Mouse (Mus musculus): ENCODE data around the gene Ablim1. TPM values are rescaled to one million over a fixed set of nuclear protein-coding genes. Genes with fewer than 3 reads are reported as not detected.

Gene Ablim1
- total and polyA plus RNA-seq, 3 experiments = 101 to 454 (median 418) TPM

DNA sequence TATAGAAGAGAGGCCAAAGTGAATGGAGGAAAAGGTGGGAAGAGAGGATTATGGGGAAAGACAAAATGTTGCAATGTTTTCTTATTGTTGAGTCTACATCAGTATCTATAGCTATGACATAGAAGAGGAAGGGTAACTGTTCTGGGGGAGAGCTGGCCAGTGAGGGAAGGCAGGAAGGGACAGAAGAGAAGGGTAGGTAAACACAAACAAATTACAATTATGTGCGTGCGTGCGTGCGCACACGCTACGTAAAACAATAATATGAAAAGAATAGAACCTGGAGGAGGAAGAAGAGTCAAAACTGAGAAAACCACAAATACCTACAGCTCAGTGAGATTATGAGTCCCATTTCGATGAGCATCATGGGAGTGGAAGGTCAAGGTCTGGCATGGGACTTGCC, 13.6 kb upstream of the Ablim1 start:
- Histone ChIP-seq H3K27ac (no peak overlapping the region), H3K9ac (ENCODE audit: low read depth, low read length) (no peak overlapping the region), H3K79me2 (replicated peaks; ENCODE audit: control insufficient read depth, insufficient read depth, low read length) (no peaks in the 10 kb centered on the region), H3K36me3 (ENCODE audit: control insufficient read depth, insufficient read depth, low read length) (no peaks in the 10 kb centered on the region), H3K27me3 (ENCODE audit: control insufficient read depth, insufficient read depth, low read length) (no peaks in the 10 kb centered on the region), H3K4me3 (no peak overlapping the region), H3K4me1 (ENCODE audit: control insufficient read depth, insufficient read depth, low read length) (peaks cover 3% of the 10 kb centered on the region)
- intact Hi-C loops (cut with DNase I) = loop anchor here (2.0 to 10.0 kb wide), 2 partner anchors 261 to 403 kb away; no protein-coding TSS in a partner anchor
- DNase-seq = no peak
- TF ChIP-seq EP300 (IDR thresholded peaks at IDR 0.05; ENCODE audit: insufficient read depth, low read depth, low read length) (no peak), POLR2A (IDR thresholded peaks at IDR 0.05; ENCODE audit: insufficient read depth, low read depth, low read length) (no peak), CTCF (IDR thresholded peaks at IDR 0.05) (no peak)
- 92% methylated on average over 7 of the region's 7 CpGs for WGBS

GRCm38 (mm10) chr19:57327679-57328078, 13.0 kb upstream of the Ablim1 start:
- no peak overlapping the region for H3K4me3 ChIP-seq
- no peaks in the 10 kb centered on the region for H3K36me3 ChIP-seq (ENCODE audit: control insufficient read depth, insufficient read depth, low read length)
- H3K4me1 ChIP-seq (ENCODE audit: control insufficient read depth, insufficient read depth, low read length) = peaks cover 3% of the 10 kb centered on the region
- no peaks in the 10 kb centered on the region for H3K27me3 ChIP-seq (ENCODE audit: control insufficient read depth, insufficient read depth, low read length)
- intact Hi-C loops (cut with DNase I) = loop anchor here (1.0 to 10.0 kb wide), 4 partner anchors 166 to 403 kb away; no protein-coding TSS in a partner anchor
- TF ChIP-seq EP300 (IDR thresholded peaks at IDR 0.05; ENCODE audit: insufficient read depth, low read depth, low read length) = no peak
- TF ChIP-seq CTCF (IDR thresholded peaks at IDR 0.05) = no peak
- TF ChIP-seq POLR2A (IDR thresholded peaks at IDR 0.05; ENCODE audit: insufficient read depth, low read depth, low read length) = no peak
- H3K79me2 ChIP-seq (replicated peaks; ENCODE audit: control insufficient read depth, insufficient read depth, low read length) = no peaks in the 10 kb centered on the region
- DNase-seq = no peak
- H3K9ac ChIP-seq (ENCODE audit: low read depth, low read length) = no peak overlapping the region
- no peak overlapping the region for H3K27ac ChIP-seq

DNA sequence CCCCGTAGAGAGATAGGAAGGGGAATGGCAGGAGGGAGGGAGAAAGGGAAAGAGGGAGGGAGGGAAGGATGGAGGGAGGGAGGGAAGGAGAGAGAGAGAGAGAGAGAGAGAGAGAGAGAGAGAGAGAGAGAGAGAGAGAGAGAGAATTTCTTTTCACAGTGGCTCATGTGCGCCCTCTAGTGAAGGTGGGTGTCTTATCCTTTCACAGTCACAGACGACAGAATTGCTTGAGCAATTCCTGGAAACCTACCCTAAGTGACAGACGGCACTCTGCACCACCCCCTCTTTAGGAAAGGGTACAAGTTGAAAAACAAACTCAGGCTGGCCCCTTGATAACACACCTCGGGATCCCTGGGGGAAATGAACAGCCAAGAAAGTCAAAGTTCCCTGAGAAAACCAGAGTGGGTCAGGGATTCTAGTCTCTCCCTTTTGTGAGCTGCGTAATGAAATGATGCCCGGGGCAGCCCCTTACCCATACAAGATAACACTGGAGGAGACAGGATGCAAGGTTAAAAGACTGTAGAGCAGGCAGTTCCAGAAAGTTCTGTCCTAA, 11.1 kb upstream of the Ablim1 start:
- H3K4me3 ChIP-seq = no peak overlapping the region
- TF ChIP-seq POLR2A (IDR thresholded peaks at IDR 0.05; ENCODE audit: insufficient read depth, low read depth, low read length) (no peak), EP300 (IDR thresholded peaks at IDR 0.05; ENCODE audit: insufficient read depth, low read depth, low read length) (0 out of 2 replicates have a peak, but pooled peaks have one; percentile 55), CTCF (IDR thresholded peaks at IDR 0.05) (peak; percentile 72)
- intact Hi-C loops (cut with DNase I) = loop anchor here (10.0 kb wide), 1 partner anchor 401 kb away; no protein-coding TSS in a partner anchor
- H3K4me1 ChIP-seq (ENCODE audit: control insufficient read depth, insufficient read depth, low read length) = peaks cover 3% of the 10 kb centered on the region
- no peak overlapping the region for H3K27ac ChIP-seq
- DNase-seq = peak; percentile 63 to 77
- no peak overlapping the region for H3K9ac ChIP-seq (ENCODE audit: low read depth, low read length)
- H3K27me3 ChIP-seq (ENCODE audit: control insufficient read depth, insufficient read depth, low read length) = no peaks in the 10 kb centered on the region
- 13% methylated on average over 7 of the region's 7 CpGs for WGBS
- no peaks in the 10 kb centered on the region for H3K79me2 ChIP-seq (replicated peaks; ENCODE audit: control insufficient read depth, insufficient read depth, low read length)
- no peaks in the 10 kb centered on the region for H3K36me3 ChIP-seq (ENCODE audit: control insufficient read depth, insufficient read depth, low read length)

- no peaks in the 10 kb centered on the region for H3K79me2 ChIP-seq (replicated peaks; ENCODE audit: control insufficient read depth, insufficient read depth, low read length)
- H3K4me3 ChIP-seq = no peak overlapping the region
- WGBS = 65% methylated on average over 8 of the region's 8 CpGs
- intact Hi-C loops (cut with DNase I) = loop anchor here (10.0 kb wide), 1 partner anchor 398 kb away; no protein-coding TSS in a partner anchor
- DNase-seq = no peak
- H3K27ac ChIP-seq = no peak overlapping the region
- H3K27me3 ChIP-seq (ENCODE audit: control insufficient read depth, insufficient read depth, low read length) = no peaks in the 10 kb centered on the region
- no peak overlapping the region for H3K9ac ChIP-seq (ENCODE audit: low read depth, low read length)
- H3K4me1 ChIP-seq (ENCODE audit: control insufficient read depth, insufficient read depth, low read length) = peaks cover 2% of the 10 kb centered on the region; the same call in 1 of the 2 replicates
- TF ChIP-seq EP300 (IDR thresholded peaks at IDR 0.05; ENCODE audit: insufficient read depth, low read depth, low read length) (no peak), CTCF (IDR thresholded peaks at IDR 0.05) (peak; percentile 32)
- no peaks in the 10 kb centered on the region for H3K36me3 ChIP-seq (ENCODE audit: control insufficient read depth, insufficient read depth, low read length)
Observed at GRCm38 (mm10) chr19:57323087-57323486, 8.4 kb upstream of the Ablim1 start.

DNA sequence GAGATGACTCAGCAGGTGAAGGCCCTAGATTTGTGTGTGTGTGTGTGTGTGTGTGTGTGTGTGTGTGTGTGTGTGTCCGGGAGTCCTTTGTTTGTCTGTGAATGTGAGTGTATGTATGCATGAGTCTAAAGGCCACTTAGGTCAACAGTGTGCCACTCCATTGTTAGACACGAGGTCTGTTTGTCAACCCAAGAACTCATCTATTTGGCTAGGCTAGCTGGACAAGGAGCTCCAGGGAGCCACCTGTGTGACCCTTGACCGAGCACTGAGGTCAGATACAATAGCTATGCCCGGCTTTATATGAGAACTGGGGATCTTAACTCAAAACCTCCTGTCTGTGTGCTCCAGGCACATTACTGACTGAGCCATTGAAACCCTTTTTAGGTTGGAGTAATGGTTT, 7.8 kb upstream of the Ablim1 start:
- H3K36me3 ChIP-seq (ENCODE audit: control insufficient read depth, insufficient read depth, low read length) = no peaks in the 10 kb centered on the region

DNA sequence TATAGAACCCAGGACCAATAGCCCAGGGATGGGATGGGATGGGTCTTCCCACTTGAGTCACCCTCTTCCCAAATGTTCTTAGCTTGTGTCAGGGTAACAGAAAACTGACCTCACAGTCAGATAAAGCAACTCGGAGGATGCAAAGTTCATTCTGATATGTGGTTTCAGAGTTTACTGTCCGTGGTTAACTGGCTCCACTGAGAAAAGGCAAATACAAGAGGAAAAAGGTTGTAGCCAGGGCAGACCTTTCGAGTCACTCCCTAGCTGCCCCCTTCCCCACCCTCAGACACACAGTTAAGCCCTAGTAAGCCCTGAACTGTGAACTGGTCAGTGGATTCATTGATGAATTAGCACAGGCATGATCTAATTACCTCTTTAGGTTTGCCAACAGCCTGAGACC, 7.1 kb upstream of the Ablim1 start:
- H3K9ac ChIP-seq (ENCODE audit: low read depth, low read length) = no peak overlapping the region

More for the DNA sequence above, 7.8 kb upstream of the Ablim1 start:
- H3K27me3 ChIP-seq (ENCODE audit: control insufficient read depth, insufficient read depth, low read length) = no peaks in the 10 kb centered on the region
- H3K4me1 ChIP-seq (ENCODE audit: control insufficient read depth, insufficient read depth, low read length) = peaks cover 2% of the 10 kb centered on the region; the same call in 1 of the 2 replicates
- no peak overlapping the region for H3K4me3 ChIP-seq
- TF ChIP-seq POLR2A (IDR thresholded peaks at IDR 0.05; ENCODE audit: insufficient read depth, low read depth, low read length) (no peak), CTCF (IDR thresholded peaks at IDR 0.05) (no peak), EP300 (IDR thresholded peaks at IDR 0.05; ENCODE audit: insufficient read depth, low read depth, low read length) (no peak)
- WGBS = 87% methylated on average over 4 of the region's 4 CpGs
- no peaks in the 10 kb centered on the region for H3K79me2 ChIP-seq (replicated peaks; ENCODE audit: control insufficient read depth, insufficient read depth, low read length)
- no peak for DNase-seq
- H3K9ac ChIP-seq (ENCODE audit: low read depth, low read length) = no peak overlapping the region
- intact Hi-C loops (cut with DNase I) = loop anchor here (10.0 kb wide), 1 partner anchor 398 kb away; no protein-coding TSS in a partner anchor
- H3K27ac ChIP-seq = no peak overlapping the region

More for the DNA sequence above, 7.1 kb upstream of the Ablim1 start:
- H3K79me2 ChIP-seq (replicated peaks; ENCODE audit: control insufficient read depth, insufficient read depth, low read length) = no peaks in the 10 kb centered on the region
- H3K27ac ChIP-seq = no peak overlapping the region
- DNase-seq = no peak
- H3K36me3 ChIP-seq (ENCODE audit: control insufficient read depth, insufficient read depth, low read length) = no peaks in the 10 kb centered on the region
- WGBS = 88% methylated on average over 3 of the region's 3 CpGs
- TF ChIP-seq EP300 (IDR thresholded peaks at IDR 0.05; ENCODE audit: insufficient read depth, low read depth, low read length) = no peak
- TF ChIP-seq CTCF (IDR thresholded peaks at IDR 0.05) = no peak
- TF ChIP-seq POLR2A (IDR thresholded peaks at IDR 0.05; ENCODE audit: insufficient read depth, low read depth, low read length) = no peak
- no peaks in the 10 kb centered on the region for H3K27me3 ChIP-seq (ENCODE audit: control insufficient read depth, insufficient read depth, low read length)
- peaks cover 2% of the 10 kb centered on the region; the same call in 1 of the 2 replicates for H3K4me1 ChIP-seq (ENCODE audit: control insufficient read depth, insufficient read depth, low read length)
- intact Hi-C loops (cut with DNase I) = loop anchor here (10.0 kb wide), 1 partner anchor 397 kb away; no protein-coding TSS in a partner anchor
- H3K4me3 ChIP-seq = no peak overlapping the region

Data from heart, adult 2 months (tissue).